Mouse (Mus musculus): ENCODE data around the gene Grin2d. TPM values are rescaled to one million over a fixed set of nuclear protein-coding genes. Genes with fewer than 3 reads are reported as not detected.
"Not testable (repeated sequence)": the region's sequence is repeated elsewhere in the genome, so short reads cannot be mapped to it uniquely, and the experiment has no call there.

Gene Grin2d
- polyA plus RNA-seq (2016; fragmentation: Nextera tagmentation; extraction: Ambion mirVana) = 0.19 and 0.33 TPM in 2 replicates

- not testable (repeated sequence) for H3K27me3 ChIP-seq (ENCODE audit: insufficient read depth, poor library complexity, severe bottlenecking); H3K27ac ChIP-seq; H3K9me3 ChIP-seq; DNase-seq (ENCODE audit: low spot score); H3K4me3 ChIP-seq
- Histone ChIP-seq H3K36me3 (peaks cover 94% of the 10 kb centered on the region), H3K4me1 (replicated peaks) (peaks cover 19% of the 10 kb centered on the region)
- 93% methylated on average over 1 of the region's 1 CpGs for WGBS
These were observed at the start of gene Grin2d for GRCm38 (mm10) chr7:45878278-45878677. Gene Grin2d (minus strand): TSS chr7:45878378.

- no peaks in the 10 kb centered on the region for H3K36me3 ChIP-seq
- H3K27me3 ChIP-seq (ENCODE audit: insufficient read depth, poor library complexity, severe bottlenecking) = peaks cover 39% of the 10 kb centered on the region
- peak overlapping the region; percentile 56 for H3K4me3 ChIP-seq
- H3K4me1 ChIP-seq (replicated peaks) = peaks cover 51% of the 10 kb centered on the region
- WGBS = 10% methylated on average over 14 of the region's 14 CpGs
- peak overlapping the region; percentile 89 for H3K27ac ChIP-seq
- peaks cover 2% of the 10 kb centered on the region; the same call in 1 of the 2 replicates for H3K9me3 ChIP-seq
- peak; percentile 38 for DNase-seq (ENCODE audit: low spot score)
These were observed 46.2 kb upstream of the Grin2d start for GRCm38 (mm10) chr7:45924429-45924816.

GRCm38 (mm10) chr7:45923762-45924428 lies 45.7 kb upstream of the Grin2d start, which contains the start of gene Ccdc114:
Gene Ccdc114 (plus strand): TSS chr7:45924072.
- H3K27me3 ChIP-seq (ENCODE audit: insufficient read depth, poor library complexity, severe bottlenecking) = peaks cover 39% of the 10 kb centered on the region
- H3K27ac ChIP-seq = peak within 1 kb of the TSS; percentile 89
- H3K36me3 ChIP-seq = no peaks in the 10 kb centered on the region
- H3K9me3 ChIP-seq = peaks cover 2% of the 10 kb centered on the region; the same call in 1 of the 2 replicates
- 4% methylated on average over 24 of the region's 24 CpGs for WGBS
- H3K4me3 ChIP-seq = peak within 1 kb of the TSS; percentile 56
- peak; percentile 71 for DNase-seq (ENCODE audit: low spot score)
- peaks cover 53% of the 10 kb centered on the region for H3K4me1 ChIP-seq (replicated peaks)

- peak overlapping the region; percentile 89 for H3K27ac ChIP-seq
- H3K4me3 ChIP-seq = peak overlapping the region; percentile 56
- no peaks in the 10 kb centered on the region for H3K36me3 ChIP-seq
- peaks cover 2% of the 10 kb centered on the region; the same call in 1 of the 2 replicates for H3K9me3 ChIP-seq
- peaks cover 51% of the 10 kb centered on the region for H3K4me1 ChIP-seq (replicated peaks)
- WGBS = 1% methylated on average over 37 of the region's 37 CpGs
- peaks cover 32% of the 10 kb centered on the region for H3K27me3 ChIP-seq (ENCODE audit: insufficient read depth, poor library complexity, severe bottlenecking)
- DNase-seq (ENCODE audit: low spot score) = peak; percentile 94
These were observed 45.0 kb upstream of the Grin2d start for GRCm38 (mm10) chr7:45922928-45923761.

GRCm38 (mm10) chr7:45921950-45922600 lies 43.9 kb upstream of the Grin2d start:
- peak overlapping the region; percentile 56 for H3K4me3 ChIP-seq
- H3K4me1 ChIP-seq (replicated peaks) = peaks cover 60% of the 10 kb centered on the region
- H3K27me3 ChIP-seq (ENCODE audit: insufficient read depth, poor library complexity, severe bottlenecking) = peaks cover 21% of the 10 kb centered on the region
- peak overlapping the region; percentile 89 for H3K27ac ChIP-seq
- WGBS = 86% methylated on average over 12 of the region's 12 CpGs
- H3K9me3 ChIP-seq = peaks cover 2% of the 10 kb centered on the region; the same call in 1 of the 2 replicates
- H3K36me3 ChIP-seq = no peaks in the 10 kb centered on the region
- no peak for DNase-seq (ENCODE audit: low spot score)

GRCm38 (mm10) chr7:45921242-45921621 lies 43.1 kb upstream of the Grin2d start, which contains the start of gene Emp3:
Gene Emp3 (minus strand): TSS chr7:45921404.
- 58% methylated on average over 9 of the region's 9 CpGs for WGBS
- peaks cover 69% of the 10 kb centered on the region for H3K4me1 ChIP-seq (replicated peaks)
- peaks cover 19% of the 10 kb centered on the region for H3K27me3 ChIP-seq (ENCODE audit: insufficient read depth, poor library complexity, severe bottlenecking)
- no peak for DNase-seq (ENCODE audit: low spot score)
- no peaks in the 10 kb centered on the region for H3K36me3 ChIP-seq
- H3K27ac ChIP-seq = peak within 1 kb of the TSS; percentile 89
- peak within 1 kb of the TSS; percentile 22; the same call in 1 of the 2 replicates for H3K4me3 ChIP-seq
- H3K9me3 ChIP-seq = peaks cover 2% of the 10 kb centered on the region; the same call in 1 of the 2 replicates

- no peak for DNase-seq (ENCODE audit: low spot score)
- peak overlapping the region; percentile 60 for H3K27ac ChIP-seq
- peaks cover 74% of the 10 kb centered on the region for H3K4me1 ChIP-seq (replicated peaks)
- H3K4me3 ChIP-seq = peak overlapping the region; percentile 22; the same call in 1 of the 2 replicates
- H3K27me3 ChIP-seq (ENCODE audit: insufficient read depth, poor library complexity, severe bottlenecking) = peaks cover 19% of the 10 kb centered on the region
- WGBS = 51% methylated on average over 9 of the region's 9 CpGs
- H3K36me3 ChIP-seq = no peaks in the 10 kb centered on the region
- H3K9me3 ChIP-seq = peaks cover 2% of the 10 kb centered on the region; the same call in 1 of the 2 replicates
These were observed 42.5 kb upstream of the Grin2d start for GRCm38 (mm10) chr7:45920583-45921241.

GRCm38 (mm10) chr7:45919761-45920160 lies 41.6 kb upstream of the Grin2d start:
- no peaks in the 10 kb centered on the region for H3K36me3 ChIP-seq
- WGBS = 80% methylated on average over 4 of the region's 4 CpGs
- peaks cover 73% of the 10 kb centered on the region for H3K4me1 ChIP-seq (replicated peaks)
- H3K27ac ChIP-seq = peak overlapping the region; percentile 60; the same call in 1 of the 2 replicates
- H3K9me3 ChIP-seq = no peaks in the 10 kb centered on the region; the same call in 1 of the 2 replicates
- DNase-seq (ENCODE audit: low spot score) = no peak
- H3K4me3 ChIP-seq = no peak overlapping the region
- H3K27me3 ChIP-seq (ENCODE audit: insufficient read depth, poor library complexity, severe bottlenecking) = peaks cover 19% of the 10 kb centered on the region

- no peak for DNase-seq (ENCODE audit: low spot score)
- peaks cover 19% of the 10 kb centered on the region for H3K27me3 ChIP-seq (ENCODE audit: insufficient read depth, poor library complexity, severe bottlenecking)
- 0 out of 2 replicates have a peak overlapping the region, but pooled peaks have one; percentile 60 for H3K27ac ChIP-seq
- 65% methylated on average over 14 of the region's 14 CpGs for WGBS
- no peak overlapping the region for H3K4me3 ChIP-seq
- H3K9me3 ChIP-seq = no peaks in the 10 kb centered on the region
- H3K36me3 ChIP-seq = no peaks in the 10 kb centered on the region
- H3K4me1 ChIP-seq (replicated peaks) = peaks cover 68% of the 10 kb centered on the region
These were observed 41.0 kb upstream of the Grin2d start for GRCm38 (mm10) chr7:45919083-45919671.

GRCm38 (mm10) chr7:45917926-45918325 lies 39.7 kb upstream of the Grin2d start:
- Histone ChIP-seq H3K4me1 (replicated peaks) (peaks cover 55% of the 10 kb centered on the region), H3K36me3 (peaks cover 10% of the 10 kb centered on the region), H3K27ac (peak overlapping the region; percentile 84), H3K27me3 (ENCODE audit: insufficient read depth, poor library complexity, severe bottlenecking) (peaks cover 19% of the 10 kb centered on the region), H3K9me3 (no peaks in the 10 kb centered on the region), H3K4me3 (no peak overlapping the region)
- WGBS = 90% methylated on average over 15 of the region's 15 CpGs
- DNase-seq (ENCODE audit: low spot score) = no peak

- Histone ChIP-seq H3K36me3 (peaks cover 12% of the 10 kb centered on the region), H3K4me3 (peak overlapping the region; percentile 36), H3K9me3 (no peaks in the 10 kb centered on the region), H3K27me3 (ENCODE audit: insufficient read depth, poor library complexity, severe bottlenecking) (peaks cover 19% of the 10 kb centered on the region), H3K4me1 (replicated peaks) (peaks cover 47% of the 10 kb centered on the region), H3K27ac (peak overlapping the region; percentile 84)
- DNase-seq (ENCODE audit: low spot score) = no peak
- 45% methylated on average over 13 of the region's 13 CpGs for WGBS
These were observed 39.0 kb upstream of the Grin2d start for GRCm38 (mm10) chr7:45917004-45917704.
